Mouse (Mus musculus) heart, postnatal 0 days (tissue): Measurements from ENCODE around the gene Tyms. TPM values are rescaled to one million over a fixed set of nuclear protein-coding genes. Genes with fewer than 3 reads are reported as not detected.

Experiments used
- ATAC-seq: fragments of 200-750 bp; cut with Nextera tagmentation; 2 replicates; pipeline ENCODE4 v1.8.0; 2017; ENCODE audit warnings: low read depth, moderate number of reproducible peaks, moderate library complexity; ENCODE audit not compliant: insufficient read depth
- DNase-seq: peaks from one replicate; pipeline ENCODE4 v3.0.0-alpha.2; 2016; ENCODE audit warnings: low spot score
- H3K27ac ChIP-seq: fragments of 300-500 bp; sonication (generic); 2 replicates; pipeline ENCODE4 v1.5.1; 2014; ENCODE audit warnings: low read depth, mild to moderate bottlenecking
- H3K27me3 ChIP-seq: fragments of 300-500 bp; sonication (generic); 2 replicates; pipeline ENCODE4 v1.6.1; 2014; ENCODE audit warnings: low read length, mixed read lengths; ENCODE audit not compliant: control insufficient read depth, insufficient read depth
- H3K36me3 ChIP-seq: fragments of 300-500 bp; sonication (generic); replicated peaks from 2 replicates; pipeline ENCODE4 v1.6.1; 2014; ENCODE audit warnings: low read length, mixed read lengths; ENCODE audit not compliant: control insufficient read depth, insufficient read depth
- H3K4me1 ChIP-seq: fragments of 300-500 bp; sonication (generic); 2 replicates; pipeline ENCODE4 v1.6.1; 2014; ENCODE audit warnings: antibody characterized with exemption; ENCODE audit not compliant: control insufficient read depth, insufficient read depth
- H3K4me2 ChIP-seq: fragments of 300-500 bp; sonication (generic); 2 replicates; pipeline ENCODE4 v1.6.1; 2014; ENCODE audit warnings: low read depth, mild to moderate bottlenecking, low read length, moderate library complexity
- H3K4me3 ChIP-seq: fragments of 300-500 bp; sonication (generic); 2 replicates; pipeline ENCODE4 v1.5.1; 2014; ENCODE audit warnings: low read depth, low read length
- H3K9ac ChIP-seq: fragments of 300-500 bp; sonication (generic); replicated peaks from 2 replicates; pipeline ENCODE4 v1.6.1; 2014; ENCODE audit warnings: low read depth, low read length, mixed read lengths
- H3K9me3 ChIP-seq: fragments of 300-500 bp; sonication (generic); replicated peaks from 2 replicates; pipeline ENCODE4 v1.6.1; 2016; ENCODE audit warnings: low read length; ENCODE audit not compliant: control insufficient read depth
- CTCF ChIP-seq: IDR thresholded peaks from 2 replicates; pipeline ENCODE4 v1.5.1; 2016; ENCODE audit warnings: antibody characterized with exemption, control low read depth, low read depth
- EP300 ChIP-seq: IDR thresholded peaks from 2 replicates; pipeline ENCODE4 v1.6.1; 2016; ENCODE audit warnings: antibody characterized with exemption, low read depth
- WGBS: fragments of 180-500 bp; shearing (Covaris S2); extraction: QIAGEN DNeasy Blood & Tissue Kit; methylation state at CpG from one replicate; pipeline ENCODE4 v1.1.7; 2014; 5-methylcytosine and 5-hydroxymethylcytosine counted together
- polyA plus RNA-seq: library from polyadenylated mRNA; unstranded; fragments of >200 nt; fragmentation: Nextera tagmentation; extraction: Ambion mirVana; gene quantifications from 2 replicates; pipeline ENCODE4 v1.2.1, GENCODE M21; 2015
- total RNA-seq: library from RNA; depleted of rRNA; stranded (reverse); fragments of >200 nt; gene quantifications from 2 replicates; pipeline ENCODE4 v1.2.3, GENCODE M21; 2014; ENCODE audit warnings: low replicate concordance; rRNA removed

Gene Tyms
- total and polyA plus RNA-seq, 2 experiments from 2014 or later: 27.6 to 48.1 TPM

DNA sequence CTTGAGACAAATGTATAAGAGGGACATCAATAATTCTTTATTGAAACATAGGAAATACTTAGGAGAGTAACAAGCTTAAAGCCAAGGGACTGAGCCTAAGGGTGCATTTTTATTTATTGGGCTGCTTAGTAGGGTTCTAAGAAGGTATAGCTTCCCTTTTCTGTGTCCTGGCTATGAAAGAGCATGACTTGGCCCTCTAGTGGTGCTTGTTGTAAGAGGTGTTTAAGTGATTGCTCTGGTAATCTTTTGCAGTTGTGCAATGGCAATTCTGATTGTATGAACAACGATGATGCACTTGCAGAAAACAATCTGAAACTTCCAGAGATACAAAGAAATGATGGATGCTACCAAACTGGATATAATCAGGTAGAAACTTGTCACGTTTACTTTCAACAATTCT lies 58.8 kb downstream of the Tyms start:
- DNase-seq (peak; percentile 52), ATAC-seq (no peak)
- WGBS: 45% methylated on average over 2 of the region's 2 CpGs
- H3K4me3 ChIP-seq: no peak overlapping the region
- no peaks in the 10 kb centered on the region for H3K36me3 ChIP-seq
- H3K27ac ChIP-seq: no peak overlapping the region
- H3K4me1 ChIP-seq: peaks cover 6% of the 10 kb centered on the region; the same call in 1 of the 2 replicates
- H3K4me2 ChIP-seq: no peak overlapping the region
- H3K9ac ChIP-seq: no peak overlapping the region
- TF ChIP-seq CTCF: peak; percentile 64
- TF ChIP-seq EP300: no peak
- H3K27me3 ChIP-seq: no peaks in the 10 kb centered on the region
- no peaks in the 10 kb centered on the region for H3K9me3 ChIP-seq

DNA sequence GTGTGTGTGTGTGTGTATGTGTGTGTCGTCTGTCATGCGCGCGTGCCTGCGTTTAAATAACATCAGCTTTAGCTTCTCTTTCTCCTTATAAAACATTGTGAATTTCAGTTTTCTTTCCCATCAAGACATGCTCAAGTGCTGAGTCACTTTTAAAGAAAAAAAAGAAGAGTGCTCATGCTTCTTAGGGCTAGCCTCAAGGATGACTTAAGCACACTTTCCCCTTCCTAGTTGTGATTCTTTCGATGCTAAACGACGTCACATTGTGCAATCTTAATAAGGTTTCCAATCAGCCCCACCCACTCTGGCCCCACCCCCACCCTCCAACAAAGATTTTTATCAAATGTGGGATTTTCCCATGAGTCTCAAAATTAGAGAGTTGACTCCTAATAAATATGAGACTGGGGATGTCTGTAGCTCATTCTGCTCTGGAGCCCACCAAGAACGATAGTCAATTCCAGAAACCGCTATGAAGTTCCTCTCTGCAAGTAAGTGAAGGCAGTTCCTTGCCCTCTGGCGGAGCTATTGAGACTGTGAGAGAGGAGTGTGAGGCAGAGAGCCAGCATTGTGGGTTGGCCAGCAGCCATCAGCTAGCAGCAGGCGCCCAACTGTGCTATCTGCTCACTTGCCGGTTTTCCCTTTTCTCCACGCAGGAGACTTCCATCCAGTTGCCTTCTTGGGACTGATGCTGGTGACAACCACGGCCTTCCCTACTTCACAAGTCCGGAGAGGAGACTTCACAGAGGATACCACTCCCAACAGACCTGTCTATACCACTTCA lies 60.5 kb downstream of the Tyms start, which contains the start of gene Il6:
TSS of gene Il6 (plus strand) at position 389 of the 778 bp plus-strand sequence.
- WGBS: 35% methylated on average over 16 of the region's 16 CpGs
- Histone ChIP-seq H3K4me2 (peak within 1 kb of the TSS; percentile 47), H3K9ac (no peak within 1 kb of the TSS), H3K36me3 (no peaks in the 10 kb centered on the region), H3K4me1 (peaks cover 6% of the 10 kb centered on the region; the same call in 1 of the 2 replicates), H3K4me3 (0 out of 2 replicates have a peak within 1 kb of the TSS, but pooled peaks have one; percentile 5), H3K27ac (no peak within 1 kb of the TSS), H3K9me3 (no peaks in the 10 kb centered on the region), H3K27me3 (no peaks in the 10 kb centered on the region)
- DNase-seq (peak; percentile 87), ATAC-seq (peak; percentile 85)
- TF ChIP-seq CTCF (peak; percentile 74), EP300 (no peak)

Other genes starting within 250 kb of the Tyms start
- 0.81 TPM in 1 of 2 replicates, not detected in the other for gene Il6, start 60.5 kb downstream of the Tyms start, total RNA-seq
- gene Il6, start 60.5 kb downstream of the Tyms start, polyA plus RNA-seq: 0.58 and 0.64 TPM in 2 replicates
- gene Garem2, start 31.5 kb upstream of the Tyms start, total RNA-seq: 0.70 TPM in 1 of 2 replicates, not detected in the other
- gene Garem2, start 31.5 kb upstream of the Tyms start, polyA plus RNA-seq: 0.12 and 0.14 TPM in 2 replicates
- gene 3110082J24Rik, start 32.5 kb upstream of the Tyms start, total RNA-seq: not detected in 2 replicates
- gene 3110082J24Rik, start 32.5 kb upstream of the Tyms start, polyA plus RNA-seq: not detected in 2 replicates
- 368 and 497 TPM in 2 replicates for gene Hadha, start 81.5 kb upstream of the Tyms start, total RNA-seq
- gene Hadha, start 81.5 kb upstream of the Tyms start, polyA plus RNA-seq: 722 and 748 TPM in 2 replicates
- 669 and 1,098 TPM in 2 replicates for gene Hadhb, start 81.6 kb upstream of the Tyms start, total RNA-seq
- 1,207 and 1,270 TPM in 2 replicates for gene Hadhb, start 81.6 kb upstream of the Tyms start, polyA plus RNA-seq
- 0.08 and 0.43 TPM in 2 replicates for gene Adgrf3, start 132.1 kb upstream of the Tyms start, total RNA-seq
- gene Adgrf3, start 132.1 kb upstream of the Tyms start, polyA plus RNA-seq: 0.23 and 0.60 TPM in 2 replicates
- 49.1 and 76.1 TPM in 2 replicates for gene Selenoi, start 159.0 kb upstream of the Tyms start, total RNA-seq
- 7.3 and 9.4 TPM in 2 replicates for gene Selenoi, start 159.0 kb upstream of the Tyms start, polyA plus RNA-seq
- 0.19 and 0.89 TPM in 2 replicates for gene Drc1, start 207.8 kb upstream of the Tyms start, total RNA-seq
- gene Drc1, start 207.8 kb upstream of the Tyms start, polyA plus RNA-seq: 0.04 and 0.16 TPM in 2 replicates